Mouse (Mus musculus) neural tube, embryonic 11.5 days (tissue): Measurements from ENCODE around the gene Prap1. TPM values are rescaled to one million over a fixed set of nuclear protein-coding genes. Genes with fewer than 3 reads are reported as not detected.

ENCODE experiments used
- ATAC-seq: fragments of 200-750 bp; cut with Nextera tagmentation; 2 replicates; pipeline ENCODE4 v1.8.0; 2017; ENCODE audit warnings: moderate number of reproducible peaks, mild to moderate bottlenecking, moderate TSS enrichment, moderate library complexity; ENCODE audit not compliant: insufficient read depth, low FRiP score, low TSS enrichment
- DNase-seq: peaks from one replicate; pipeline ENCODE4 v3.0.0-alpha.2; 2015; ENCODE audit warnings: low spot score
- H3K27ac ChIP-seq: fragments of 300-500 bp; sonication (generic); 2 replicates; pipeline ENCODE4 v1.5.1; 2014; ENCODE audit warnings: low read depth, mild to moderate bottlenecking, low read length
- H3K27me3 ChIP-seq: fragments of 300-500 bp; sonication (generic); 2 replicates; pipeline ENCODE4 v1.6.1; 2014; ENCODE audit warnings: mild to moderate bottlenecking, low read length, mixed read lengths; ENCODE audit not compliant: control insufficient read depth, insufficient read depth
- H3K36me3 ChIP-seq: fragments of 300-500 bp; sonication (generic); 2 replicates; pipeline ENCODE4 v1.6.1; 2014; ENCODE audit warnings: mild to moderate bottlenecking, low read length, moderate library complexity, mixed read lengths; ENCODE audit not compliant: control insufficient read depth, insufficient read depth
- H3K4me1 ChIP-seq: fragments of 300-500 bp; sonication (generic); 2 replicates; pipeline ENCODE4 v1.6.1; 2014; ENCODE audit warnings: low read length, mixed read lengths; ENCODE audit not compliant: control insufficient read depth, insufficient read depth
- H3K4me2 ChIP-seq: fragments of 300-500 bp; sonication (generic); 2 replicates; pipeline ENCODE4 v1.6.1; 2014; ENCODE audit warnings: low read depth, mild to moderate bottlenecking, moderate library complexity
- H3K4me3 ChIP-seq: fragments of 300-500 bp; sonication (generic); 2 replicates; pipeline ENCODE4 v1.5.1; 2014; ENCODE audit warnings: low read depth, low read length
- H3K9ac ChIP-seq: fragments of 300-500 bp; sonication (generic); 2 replicates; pipeline ENCODE4 v1.6.1; 2014; ENCODE audit warnings: mild to moderate bottlenecking, low read length
- H3K9me3 ChIP-seq: fragments of 300-500 bp; sonication (generic); 2 replicates; pipeline ENCODE4 v1.6.1; 2016; ENCODE audit warnings: low read length; ENCODE audit not compliant: control insufficient read depth
- WGBS: fragments of 180-500 bp; shearing (Covaris S2); extraction: QIAGEN DNeasy Blood & Tissue Kit; methylation state at CpG from one replicate; pipeline ENCODE4 v1.1.7; 2014; 5-methylcytosine and 5-hydroxymethylcytosine counted together
- polyA plus RNA-seq: library from polyadenylated mRNA; unstranded; fragments of >200 nt; fragmentation: Nextera tagmentation; extraction: Ambion mirVana; gene quantifications from 2 replicates; pipeline ENCODE4 v1.2.1, GENCODE M21; 2014

The Prap1 gene
- polyA plus RNA-seq, result not detected in 2 replicates

- no peak within 1 kb of the TSS for H3K27ac ChIP-seq
- H3K9me3 ChIP-seq, result no peaks in the 10 kb centered on the region
- no peaks in the 10 kb centered on the region for H3K4me1 ChIP-seq
- no peaks in the 10 kb centered on the region for H3K27me3 ChIP-seq
- ATAC-seq, result no peak
- WGBS, result 58% methylated on average over 5 of the region's 5 CpGs
- no peaks in the 10 kb centered on the region for H3K36me3 ChIP-seq
- H3K4me3 ChIP-seq, result no peak within 1 kb of the TSS
- H3K4me2 ChIP-seq, result no peak within 1 kb of the TSS
- no peak for DNase-seq
- no peak within 1 kb of the TSS for H3K9ac ChIP-seq
These were observed at the start of gene Prap1 for GRCm38 (mm10) chr7:140092924-140093528. Gene Prap1 (plus strand): TSS chr7:140093395.

- ATAC-seq, result no peak
These were observed 47.6 kb upstream of the Prap1 start for GRCm38 (mm10) chr7:140045546-140045945.

GRCm38 (mm10) chr7:140047811-140048311 lies 45.3 kb upstream of the Prap1 start:
- H3K4me1 ChIP-seq, result peaks cover 9% of the 10 kb centered on the region
- H3K27me3 ChIP-seq, result peaks cover 60% of the 10 kb centered on the region
- peak overlapping the region; percentile 70 for H3K9ac ChIP-seq
- DNase-seq (peak; percentile 72), ATAC-seq (0 out of 2 replicates have a peak, but pooled peaks have one; percentile 10)
- 1% methylated on average over 33 of the region's 33 CpGs for WGBS
- no peak overlapping the region for H3K27ac ChIP-seq
- H3K9me3 ChIP-seq, result no peaks in the 10 kb centered on the region
- H3K4me3 ChIP-seq, result peak overlapping the region; percentile 59
- peak overlapping the region; percentile 51 for H3K4me2 ChIP-seq
- H3K36me3 ChIP-seq, result no peaks in the 10 kb centered on the region

More at GRCm38 (mm10) chr7:140045546-140045945, 47.6 kb upstream of the Prap1 start:
- 80% methylated on average over 4 of the region's 4 CpGs for WGBS
- DNase-seq, result no peak
- Histone ChIP-seq H3K9me3 (no peaks in the 10 kb centered on the region), H3K4me2 (no peak overlapping the region), H3K27me3 (peaks cover 51% of the 10 kb centered on the region), H3K4me1 (peaks cover 6% of the 10 kb centered on the region), H3K36me3 (peaks cover 3% of the 10 kb centered on the region; the same call in 1 of the 2 replicates), H3K27ac (no peak overlapping the region), H3K9ac (no peak overlapping the region), H3K4me3 (no peak overlapping the region)

GRCm38 (mm10) chr7:140048361-140049114 lies 44.7 kb upstream of the Prap1 start, which contains the start of gene Msx3:
Gene Msx3 (minus strand): TSS chr7:140049089.
- peaks cover 60% of the 10 kb centered on the region for H3K27me3 ChIP-seq
- H3K4me3 ChIP-seq, result peak within 1 kb of the TSS; percentile 59
- peak within 1 kb of the TSS; percentile 70 for H3K9ac ChIP-seq
- H3K9me3 ChIP-seq, result no peaks in the 10 kb centered on the region
- peak; percentile 88 for ATAC-seq
- H3K4me1 ChIP-seq, result peaks cover 9% of the 10 kb centered on the region
- 0% methylated on average over 56 of the region's 56 CpGs for WGBS
- no peak for DNase-seq
- H3K36me3 ChIP-seq, result no peaks in the 10 kb centered on the region
- peak within 1 kb of the TSS; percentile 67 for H3K27ac ChIP-seq
- peak within 1 kb of the TSS; percentile 51 for H3K4me2 ChIP-seq

- Histone ChIP-seq H3K4me1 (peaks cover 9% of the 10 kb centered on the region), H3K27ac (peak overlapping the region; percentile 67)
These were observed 44.0 kb upstream of the Prap1 start for GRCm38 (mm10) chr7:140049115-140049689.

GRCm38 (mm10) chr7:140054124-140054523 lies 39.1 kb upstream of the Prap1 start:
- DNase-seq (no peak), ATAC-seq (no peak)
- H3K27ac ChIP-seq, result no peak overlapping the region
- peaks cover 26% of the 10 kb centered on the region for H3K4me1 ChIP-seq
- H3K27me3 ChIP-seq, result peaks cover 23% of the 10 kb centered on the region
- WGBS, result 82% methylated on average over 4 of the region's 4 CpGs
- H3K9ac ChIP-seq, result no peak overlapping the region
- H3K36me3 ChIP-seq, result no peaks in the 10 kb centered on the region
- H3K4me2 ChIP-seq, result no peak overlapping the region
- no peak overlapping the region for H3K4me3 ChIP-seq
- H3K9me3 ChIP-seq, result no peaks in the 10 kb centered on the region

More at GRCm38 (mm10) chr7:140049115-140049689, 44.0 kb upstream of the Prap1 start:
- DNase-seq, result peak; percentile 84
- peak overlapping the region; percentile 70 for H3K9ac ChIP-seq
- H3K4me2 ChIP-seq, result peak overlapping the region; percentile 51
- WGBS, result under 1% methylated on average over 34 of the region's 34 CpGs
- no peaks in the 10 kb centered on the region for H3K36me3 ChIP-seq
- H3K27me3 ChIP-seq, result peaks cover 60% of the 10 kb centered on the region
- no peaks in the 10 kb centered on the region for H3K9me3 ChIP-seq
- H3K4me3 ChIP-seq, result peak overlapping the region; percentile 59
- ATAC-seq, result peak; percentile 68

- Histone ChIP-seq H3K27me3 (0 out of 2 replicates have a peak, but pooled peaks cover 5% of the 10 kb centered on the region), H3K36me3 (no peaks in the 10 kb centered on the region), H3K27ac (peak overlapping the region; percentile 98), H3K9me3 (no peaks in the 10 kb centered on the region), H3K4me3 (peak overlapping the region; percentile 34), H3K9ac (peak overlapping the region; percentile 62), H3K4me2 (peak overlapping the region; percentile 67), H3K4me1 (peaks cover 46% of the 10 kb centered on the region)
- peak; percentile 94 for DNase-seq
- 2% methylated on average over 53 of the region's 53 CpGs for WGBS
- peak; percentile 75 for ATAC-seq
These were observed 35.5 kb upstream of the Prap1 start for GRCm38 (mm10) chr7:140057413-140058407.
